23 mouse cellular contexts compared by ENCODE assay signal in genomic region chr5:118735738-118736137, GRCm38 (mm10).
"Had no signal": no experiment of that assay in that cellular context is flagged by ENCODE, and none has a peak within 500 bp of the region (broad histone marks: within the 10 kb centered on the region; RNA-seq: fewer than 3 reads in every experiment).

No protein-coding gene starts in this region.

- H3K4me1 ChIP-seq: lung, embryonic 15.5 days; midbrain, embryonic 13.5 days; midbrain, embryonic 15.5 days; neural tube, embryonic 13.5 days; stomach, embryonic 15.5 days had no signal

- H3K9me3 ChIP-seq: lung, embryonic 15.5 days; midbrain, embryonic 15.5 days; neural tube, embryonic 15.5 days; stomach, embryonic 15.5 days had no signal

- H3K27ac ChIP-seq: lung, embryonic 15.5 days; macrophage; midbrain, embryonic 13.5 days; midbrain, embryonic 15.5 days; neural tube, embryonic 13.5 days; neural tube, embryonic 15.5 days; stomach, embryonic 15.5 days; stomach, postnatal 0 days had no signal

- H3K4me2 ChIP-seq: lung, embryonic 15.5 days; midbrain, embryonic 11.5 days; midbrain, embryonic 13.5 days; midbrain, embryonic 15.5 days; neural tube, embryonic 13.5 days; neural tube, embryonic 15.5 days; stomach, embryonic 15.5 days had no signal

- H3K9ac ChIP-seq: liver, postnatal 0 days; lung, embryonic 15.5 days; midbrain, embryonic 13.5 days; midbrain, embryonic 15.5 days; neural tube, embryonic 13.5 days; neural tube, embryonic 15.5 days; stomach, embryonic 15.5 days had no signal

- H3K4me3 ChIP-seq: lung, embryonic 15.5 days; midbrain, embryonic 13.5 days; midbrain, embryonic 15.5 days; myocyte; neural tube, embryonic 13.5 days; neural tube, embryonic 15.5 days; stomach, embryonic 15.5 days had no signal

- ATAC-seq: liver, postnatal 0 days; lung, postnatal 0 days; midbrain, embryonic 13.5 days; midbrain, embryonic 15.5 days had no signal

- H3K27me3 ChIP-seq: lung, embryonic 15.5 days; megakaryocyte, embryonic 14.5 days; midbrain, embryonic 13.5 days; midbrain, embryonic 15.5 days; neural tube, embryonic 13.5 days; neural tube, embryonic 15.5 days; stomach, embryonic 15.5 days had no signal

- DNase-seq: liver, postnatal 0 days; lung, adult 2 months; lung, postnatal 14 days; lung, postnatal 36 days; retina, postnatal 1 day; right cerebral cortex, adult 18-20 months; right cerebral cortex, postnatal 25 days; right cerebral cortex, postnatal 4 days; thymus, adult 2 months; thymus, postnatal 25 days; thymus, postnatal 4 days had no signal
